Mouse (Mus musculus): ENCODE results near the gene Dock1. TPM values are rescaled to one million over a fixed set of nuclear protein-coding genes. Genes with fewer than 3 reads are reported as not detected.

Gene Dock1
- total RNA-seq, 1 experiment from 2014 or later = 15.4 TPM

- no peak for ATAC-seq (replicated peaks in 1 of 2; ENCODE audit: insufficient read depth in 1 of 2, low FRiP score in 2 of 2, low TSS enrichment in 1 of 2, low read depth in 1 of 2, poor library complexity in 2 of 2, severe bottlenecking in 2 of 2)
These were observed 55.4 kb downstream of the Dock1 start for GRCm38 (mm10) chr7:134725551-134726529.

- no peak for ATAC-seq (replicated peaks in 1 of 2; ENCODE audit: insufficient read depth in 1 of 2, low FRiP score in 2 of 2, low TSS enrichment in 1 of 2, low read depth in 1 of 2, poor library complexity in 2 of 2, severe bottlenecking in 2 of 2)
These were observed 56.2 kb downstream of the Dock1 start for GRCm38 (mm10) chr7:134726530-134727258.

- no peak for ATAC-seq (replicated peaks in 1 of 2; ENCODE audit: insufficient read depth in 1 of 2, low FRiP score in 2 of 2, low TSS enrichment in 1 of 2, low read depth in 1 of 2, poor library complexity in 2 of 2, severe bottlenecking in 2 of 2)
These were observed 58.9 kb downstream of the Dock1 start for GRCm38 (mm10) chr7:134729348-134729747.

- no peak for ATAC-seq (replicated peaks in 1 of 2; ENCODE audit: insufficient read depth in 1 of 2, low FRiP score in 2 of 2, low TSS enrichment in 1 of 2, low read depth in 1 of 2, poor library complexity in 2 of 2, severe bottlenecking in 2 of 2)
These were observed 60.1 kb downstream of the Dock1 start for GRCm38 (mm10) chr7:134730406-134731126.

GRCm38 (mm10) chr7:134747059-134747458 lies 76.6 kb downstream of the Dock1 start:
- no peak for ATAC-seq (replicated peaks in 1 of 2; ENCODE audit: insufficient read depth in 1 of 2, low FRiP score in 2 of 2, low TSS enrichment in 1 of 2, low read depth in 1 of 2, poor library complexity in 2 of 2, severe bottlenecking in 2 of 2)

- ATAC-seq (replicated peaks in 1 of 2; ENCODE audit: insufficient read depth in 1 of 2, low FRiP score in 2 of 2, low TSS enrichment in 1 of 2, low read depth in 1 of 2, poor library complexity in 2 of 2, severe bottlenecking in 2 of 2) = no peak
These were observed 77.9 kb downstream of the Dock1 start for GRCm38 (mm10) chr7:134748376-134748775.

GRCm38 (mm10) chr7:134749613-134750012 lies 79.2 kb downstream of the Dock1 start:
- no peak for ATAC-seq (replicated peaks in 1 of 2; ENCODE audit: insufficient read depth in 1 of 2, low FRiP score in 2 of 2, low TSS enrichment in 1 of 2, low read depth in 1 of 2, poor library complexity in 2 of 2, severe bottlenecking in 2 of 2)

GRCm38 (mm10) chr7:134751496-134751895 lies 81.0 kb downstream of the Dock1 start:
- no peak for ATAC-seq (replicated peaks in 1 of 2; ENCODE audit: insufficient read depth in 1 of 2, low FRiP score in 2 of 2, low TSS enrichment in 1 of 2, low read depth in 1 of 2, poor library complexity in 2 of 2, severe bottlenecking in 2 of 2)

GRCm38 (mm10) chr7:134753417-134753816 lies 83.0 kb downstream of the Dock1 start:
- ATAC-seq (replicated peaks in 1 of 2; ENCODE audit: insufficient read depth in 1 of 2, low FRiP score in 2 of 2, low TSS enrichment in 1 of 2, low read depth in 1 of 2, poor library complexity in 2 of 2, severe bottlenecking in 2 of 2) = no peak

- no peak for ATAC-seq (replicated peaks in 1 of 2; ENCODE audit: insufficient read depth in 1 of 2, low FRiP score in 2 of 2, low TSS enrichment in 1 of 2, low read depth in 1 of 2, poor library complexity in 2 of 2, severe bottlenecking in 2 of 2)
These were observed 87.2 kb downstream of the Dock1 start for GRCm38 (mm10) chr7:134757605-134758004.

- ATAC-seq (replicated peaks in 1 of 2; ENCODE audit: insufficient read depth in 1 of 2, low FRiP score in 2 of 2, low TSS enrichment in 1 of 2, low read depth in 1 of 2, poor library complexity in 2 of 2, severe bottlenecking in 2 of 2) = no peak
These were observed 91.3 kb downstream of the Dock1 start for GRCm38 (mm10) chr7:134761799-134762198.

- ATAC-seq (replicated peaks in 1 of 2; ENCODE audit: insufficient read depth in 1 of 2, low FRiP score in 2 of 2, low TSS enrichment in 1 of 2, low read depth in 1 of 2, poor library complexity in 2 of 2, severe bottlenecking in 2 of 2) = no peak
These were observed 94.7 kb downstream of the Dock1 start for GRCm38 (mm10) chr7:134765130-134765529.

GRCm38 (mm10) chr7:134771314-134771713 lies 100.9 kb downstream of the Dock1 start:
- ATAC-seq (replicated peaks in 1 of 2; ENCODE audit: insufficient read depth in 1 of 2, low FRiP score in 2 of 2, low TSS enrichment in 1 of 2, low read depth in 1 of 2, poor library complexity in 2 of 2, severe bottlenecking in 2 of 2) = no peak

- ATAC-seq (replicated peaks in 1 of 2; ENCODE audit: insufficient read depth in 1 of 2, low FRiP score in 2 of 2, low TSS enrichment in 1 of 2, low read depth in 1 of 2, poor library complexity in 2 of 2, severe bottlenecking in 2 of 2) = no peak
These were observed 101.9 kb downstream of the Dock1 start for GRCm38 (mm10) chr7:134772363-134772762.

GRCm38 (mm10) chr7:134772867-134773590 lies 102.6 kb downstream of the Dock1 start:
- ATAC-seq (replicated peaks in 1 of 2; ENCODE audit: insufficient read depth in 1 of 2, low FRiP score in 2 of 2, low TSS enrichment in 1 of 2, low read depth in 1 of 2, poor library complexity in 2 of 2, severe bottlenecking in 2 of 2) = no peak

GRCm38 (mm10) chr7:134773761-134774415 lies 103.4 kb downstream of the Dock1 start:
- ATAC-seq (replicated peaks in 1 of 2; ENCODE audit: insufficient read depth in 1 of 2, low FRiP score in 2 of 2, low TSS enrichment in 1 of 2, low read depth in 1 of 2, poor library complexity in 2 of 2, severe bottlenecking in 2 of 2) = no peak
